Mouse (Mus musculus): ENCODE data around the gene Olfr787. TPM values are rescaled to one million over a fixed set of nuclear protein-coding genes. Genes with fewer than 3 reads are reported as not detected.

Gene Olfr787
- total RNA-seq (2021): not detected
- long read RNA-seq, experiment 1: 0 reads
- long read RNA-seq, experiment 2: 0 reads

GRCm38 (mm10) chr10:129461562-129461961, at the start of gene Olfr787:
Gene Olfr787 (plus strand): TSS chr10:129461862.
- no peak for DNase-seq

GRCm38 (mm10) chr10:129427006-129427405, 34.7 kb upstream of the Olfr787 start, which contains the start of gene Olfr786:
Gene Olfr786 (plus strand): TSS chr10:129427306.
- no peak for DNase-seq

DNA sequence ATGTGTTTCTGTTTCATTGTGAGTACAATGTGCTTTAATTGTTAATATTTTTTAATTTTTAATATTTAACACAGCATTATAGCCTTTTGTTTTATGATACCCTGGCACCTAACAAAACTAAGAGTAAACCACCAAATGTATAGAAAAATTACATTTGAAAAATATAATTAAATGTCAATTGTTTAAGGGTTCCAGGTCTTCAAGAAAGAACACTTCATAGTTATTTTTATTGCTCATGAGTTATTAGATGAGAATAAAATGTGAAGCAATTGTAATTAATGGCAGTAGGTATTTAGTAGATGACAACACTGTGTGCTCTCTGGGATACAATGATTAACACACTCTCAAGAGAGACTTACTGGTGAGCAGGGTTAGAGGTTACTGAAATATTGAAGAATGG, 9.0 kb downstream of the Olfr787 start, which contains the start of gene Olfr788:
Gene Olfr788, plus strand, starts transcription at position 301 of the 400 bp plus-strand sequence.
- DNase-seq: no peak

- no peak for DNase-seq
These were observed 11.6 kb downstream of the Olfr787 start for GRCm38 (mm10) chr10:129473256-129473655.

DNA sequence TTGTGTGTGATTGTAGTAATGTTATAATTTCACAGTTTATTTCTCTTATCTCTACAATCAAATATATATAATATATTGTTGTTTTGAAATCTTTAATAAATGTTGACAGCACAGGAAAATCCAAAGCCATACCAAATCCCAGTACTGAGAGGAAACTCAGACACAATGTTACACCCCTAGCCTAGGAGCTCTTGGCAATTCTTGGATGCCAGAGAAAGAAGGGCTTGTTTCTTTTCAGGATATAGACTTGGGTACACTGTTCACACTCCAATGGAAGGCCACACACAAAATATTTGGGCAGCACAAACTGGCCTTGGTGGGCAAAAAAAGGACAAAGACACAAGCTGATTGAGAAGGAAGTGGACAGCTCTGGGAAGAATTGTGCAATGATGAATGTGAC, 12.1 kb downstream of the Olfr787 start:
- DNase-seq: no peak

GRCm38 (mm10) chr10:129484452-129484851, 22.8 kb downstream of the Olfr787 start, which contains the start of gene Olfr789:
Gene Olfr789 (plus strand): TSS chr10:129484752.
- no peak for DNase-seq

GRCm38 (mm10) chr10:129490101-129490500, 28.4 kb downstream of the Olfr787 start:
- DNase-seq: no peak

GRCm38 (mm10) chr10:129498192-129498591, 36.5 kb downstream of the Olfr787 start, which contains the start of gene Olfr790:
Gene Olfr790 (plus strand): TSS chr10:129498492.
- no peak for DNase-seq

Other genes starting within 250 kb of the Olfr787 start
- gene Olfr774, start 225.7 kb upstream of the Olfr787 start, total RNA-seq (2021): not detected
- not detected for gene Olfr775, start 213.4 kb upstream of the Olfr787 start, total RNA-seq (2021)
- not detected for gene Olfr776, start 202.7 kb upstream of the Olfr787 start, total RNA-seq (2021)
- gene Olfr777, start 190.4 kb upstream of the Olfr787 start, total RNA-seq (2021): not detected
- not detected for gene Olfr780, start 143.7 kb upstream of the Olfr787 start, total RNA-seq (2021)
- gene Olfr781, start 133.0 kb upstream of the Olfr787 start, total RNA-seq (2021): not detected
- not detected for gene Olfr782, start 113.0 kb upstream of the Olfr787 start, total RNA-seq (2021)
- not detected for gene Olfr784, start 77.8 kb upstream of the Olfr787 start, total RNA-seq (2021)
- gene Olfr785, start 56.4 kb upstream of the Olfr787 start, total RNA-seq (2021): not detected
- not detected for gene Olfr786, start 34.6 kb upstream of the Olfr787 start, total RNA-seq (2021)
- gene Olfr788, start 9.1 kb downstream of the Olfr787 start, total RNA-seq (2021): not detected
- gene Olfr789, start 22.9 kb downstream of the Olfr787 start, total RNA-seq (2021): not detected
- gene Olfr790, start 36.6 kb downstream of the Olfr787 start, total RNA-seq (2021): not detected
- gene Olfr791, start 59.9 kb downstream of the Olfr787 start, total RNA-seq (2021): not detected
- not detected for gene Olfr792, start 77.3 kb downstream of the Olfr787 start, total RNA-seq (2021)
- not detected for gene Olfr794, start 105.8 kb downstream of the Olfr787 start, total RNA-seq (2021)
- not detected for gene Olfr796, start 150.7 kb downstream of the Olfr787 start, total RNA-seq (2021)
- not detected for gene Olfr798, start 166.1 kb downstream of the Olfr787 start, total RNA-seq (2021)
- not detected for gene Olfr799, start 175.6 kb downstream of the Olfr787 start, total RNA-seq (2021)
- gene Olfr800, start 195.8 kb downstream of the Olfr787 start, total RNA-seq (2021): not detected
- not detected for gene Olfr801, start 212.0 kb downstream of the Olfr787 start, total RNA-seq (2021)
- gene Olfr802, start 226.3 kb downstream of the Olfr787 start, total RNA-seq (2021): not detected
- not detected for gene Olfr803, start 232.4 kb downstream of the Olfr787 start, total RNA-seq (2021)
- gene Olfr804, start 241.3 kb downstream of the Olfr787 start, total RNA-seq (2021): not detected